Mouse (Mus musculus): Measurements from ENCODE around the gene Hey2.

Hey2 gene

GRCm38 (mm10) chr10:30842643-30843437 is at the start of gene Hey2:
Gene Hey2, minus strand, starts transcription at chr10:30842801.
- peak; percentile 90 for DNase-seq (ENCODE audit: low spot score)

GRCm38 (mm10) chr10:30883085-30883760 is 40.6 kb upstream of the Hey2 start:
- no peak for DNase-seq (ENCODE audit: low spot score)

- no peak for DNase-seq (ENCODE audit: low spot score)
Observed at GRCm38 (mm10) chr10:30881109-30881508, 38.5 kb upstream of the Hey2 start.

GRCm38 (mm10) chr10:30845101-30845825 is 2.7 kb upstream of the Hey2 start:
- DNase-seq (ENCODE audit: low spot score), result no peak

GRCm38 (mm10) chr10:30844191-30845010 is 1.8 kb upstream of the Hey2 start:
- no peak for DNase-seq (ENCODE audit: low spot score)

- DNase-seq (ENCODE audit: low spot score), result no peak
Observed at GRCm38 (mm10) chr10:30843438-30844190, 1.0 kb upstream of the Hey2 start.

GRCm38 (mm10) chr10:30842228-30842627 is 373 bp downstream of the Hey2 start:
- DNase-seq (ENCODE audit: low spot score), result no peak

- no peak for DNase-seq (ENCODE audit: low spot score)
Observed at GRCm38 (mm10) chr10:30840824-30841223, 1.8 kb downstream of the Hey2 start.

- no peak for DNase-seq (ENCODE audit: low spot score)
Observed at GRCm38 (mm10) chr10:30838188-30838587, 4.4 kb downstream of the Hey2 start.

GRCm38 (mm10) chr10:30825049-30825448 is 17.6 kb downstream of the Hey2 start:
- DNase-seq (ENCODE audit: low spot score), result no peak

GRCm38 (mm10) chr10:30810967-30811293 is 31.7 kb downstream of the Hey2 start:
- DNase-seq (ENCODE audit: low spot score), result peak; percentile 72

GRCm38 (mm10) chr10:30810247-30810966 is 32.2 kb downstream of the Hey2 start:
- no peak for DNase-seq (ENCODE audit: low spot score)

GRCm38 (mm10) chr10:30803587-30804253 is 38.9 kb downstream of the Hey2 start:
- DNase-seq (ENCODE audit: low spot score), result no peak

- peak; percentile 77 for DNase-seq (ENCODE audit: low spot score)
Observed at GRCm38 (mm10) chr10:30802681-30803586, 39.7 kb downstream of the Hey2 start, which contains the start of gene Ncoa7. Gene Ncoa7, minus strand, starts transcription at chr10:30803326.

- DNase-seq (ENCODE audit: low spot score), result peak; percentile 40
Observed at GRCm38 (mm10) chr10:30802033-30802432, 40.6 kb downstream of the Hey2 start.

- DNase-seq (ENCODE audit: low spot score), result no peak
Observed at GRCm38 (mm10) chr10:30799713-30800450, 42.7 kb downstream of the Hey2 start.

GRCm38 (mm10) chr10:30796469-30797261 is 45.9 kb downstream of the Hey2 start:
- DNase-seq (ENCODE audit: low spot score), result no peak

Data from spleen, adult 12 weeks (tissue).